Mouse (Mus musculus): ENCODE results near the gene Fbxw7. TPM values are rescaled to one million over a fixed set of nuclear protein-coding genes. Genes with fewer than 3 reads are reported as not detected.

Fbxw7 gene
- 3.3 and 4.1 TPM in 2 replicates for polyA plus RNA-seq (2012; rRNA removed)

DNA sequence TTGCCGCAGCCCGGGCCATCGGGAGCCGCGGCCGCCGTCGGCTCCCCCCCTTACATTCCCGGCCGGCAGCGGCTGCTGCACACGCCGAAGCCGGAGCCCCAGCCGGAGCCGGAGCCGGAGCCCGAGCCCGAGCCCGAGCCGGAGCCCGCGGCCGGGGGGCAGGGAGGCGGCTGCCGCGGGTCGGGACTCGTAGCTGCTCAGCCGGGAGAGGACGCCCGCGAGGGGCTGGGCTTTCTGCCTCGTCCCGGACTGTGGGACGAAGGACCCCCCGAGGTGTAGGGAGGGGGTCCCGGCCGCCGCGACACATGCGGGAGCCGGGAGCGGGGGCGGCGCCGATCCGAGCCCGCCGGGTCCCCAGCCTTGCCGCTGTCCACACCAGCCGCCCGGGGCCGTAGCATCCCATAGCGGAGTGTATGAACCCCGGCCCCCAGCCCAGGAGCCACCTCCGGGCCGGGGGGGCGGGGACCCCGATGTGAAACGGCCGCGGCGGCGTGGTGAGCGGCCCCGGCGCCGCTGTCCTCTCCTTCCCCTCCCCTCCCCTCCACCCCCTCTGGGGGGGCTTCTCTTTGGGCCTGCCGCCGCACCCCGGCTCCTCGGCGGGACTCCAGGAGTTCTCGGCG lies at the start of gene Fbxw7:
Gene Fbxw7 (plus strand): TSS at position 507 of the 620 bp plus-strand sequence.
- Histone ChIP-seq H3K4me1 (ENCODE audit: control insufficient read depth, insufficient read depth, low read length) (no peaks in the 10 kb centered on the region; the same call in 1 of the 2 replicates), H3K4me3 (ENCODE audit: insufficient read depth, low read depth, low read length) (peak within 1 kb of the TSS; percentile 83), H3K27me3 (replicated peaks; ENCODE audit: control insufficient read depth, insufficient read depth, low read length) (no peaks in the 10 kb centered on the region), H3K36me3 (ENCODE audit: control insufficient read depth, insufficient read depth, low read length) (no peaks in the 10 kb centered on the region), H3K27ac (ENCODE audit: insufficient read depth, low read depth, low read length) (peak within 1 kb of the TSS; percentile 70)
- WGBS: under 1% methylated on average over 75 of the region's 76 CpGs
- TF ChIP-seq CTCF (conservative IDR thresholded peaks at IDR 0.05; ENCODE audit: insufficient read depth, insufficient read length, low read depth, low read length): no peak
- TF ChIP-seq POLR2A (IDR thresholded peaks at IDR 0.05; ENCODE audit: low read depth, low read length): no peak
- DNase-seq: peak; percentile 4

DNA sequence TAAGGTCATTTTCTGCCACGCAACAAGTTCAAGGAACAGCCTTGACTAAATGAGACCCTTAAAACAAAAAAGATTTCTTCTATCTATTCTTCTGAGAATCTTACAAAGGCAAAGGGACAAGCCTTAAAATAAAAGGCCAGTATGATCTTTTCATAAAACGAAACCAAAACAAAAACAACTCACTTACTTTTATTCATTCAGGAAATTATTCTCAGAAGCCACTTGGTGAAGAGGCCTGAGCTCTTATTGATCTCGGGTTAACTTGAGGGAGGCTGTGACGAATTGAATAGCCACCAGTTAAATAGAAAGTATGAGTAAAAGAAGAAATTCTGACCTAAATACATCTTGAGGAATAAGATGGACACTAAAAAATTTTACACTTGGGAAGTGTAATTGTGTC lies 46.1 kb upstream of the Fbxw7 start:
- DNase-seq: no peak
- WGBS: 96% methylated on average over 4 of the region's 4 CpGs
- TF ChIP-seq POLR2A (IDR thresholded peaks at IDR 0.05; ENCODE audit: low read depth, low read length) (no peak), CTCF (conservative IDR thresholded peaks at IDR 0.05; ENCODE audit: insufficient read depth, insufficient read length, low read depth, low read length) (no peak)
- no peak overlapping the region for H3K27ac ChIP-seq (ENCODE audit: insufficient read depth, low read depth, low read length)
- no peaks in the 10 kb centered on the region for H3K36me3 ChIP-seq (ENCODE audit: control insufficient read depth, insufficient read depth, low read length)
- no peak overlapping the region for H3K4me3 ChIP-seq (ENCODE audit: insufficient read depth, low read depth, low read length)
- H3K4me1 ChIP-seq (ENCODE audit: control insufficient read depth, insufficient read depth, low read length): no peaks in the 10 kb centered on the region
- no peaks in the 10 kb centered on the region for H3K27me3 ChIP-seq (replicated peaks; ENCODE audit: control insufficient read depth, insufficient read depth, low read length)

DNA sequence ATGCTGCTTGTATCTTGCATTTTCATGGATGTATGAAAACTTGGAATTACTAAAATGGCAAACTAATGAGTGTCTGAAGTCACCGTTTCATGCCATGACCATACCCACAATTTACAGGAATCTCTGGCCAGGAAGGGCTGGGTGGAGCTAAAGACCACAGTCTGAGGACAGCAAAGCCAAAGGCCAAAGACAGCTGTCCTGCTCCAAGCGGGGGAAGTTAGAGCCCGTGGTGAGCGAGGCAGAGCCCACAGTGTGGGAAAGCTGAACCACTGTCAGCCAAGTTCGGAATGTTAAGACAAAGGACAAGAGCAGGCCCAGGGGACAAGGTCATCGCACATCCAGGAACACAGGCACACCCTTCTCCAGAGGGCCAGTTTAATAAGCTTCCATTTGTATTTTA lies 45.7 kb upstream of the Fbxw7 start:
- Histone ChIP-seq H3K36me3 (ENCODE audit: control insufficient read depth, insufficient read depth, low read length) (no peaks in the 10 kb centered on the region), H3K4me1 (ENCODE audit: control insufficient read depth, insufficient read depth, low read length) (no peaks in the 10 kb centered on the region), H3K4me3 (ENCODE audit: insufficient read depth, low read depth, low read length) (no peak overlapping the region), H3K27me3 (replicated peaks; ENCODE audit: control insufficient read depth, insufficient read depth, low read length) (no peaks in the 10 kb centered on the region), H3K27ac (ENCODE audit: insufficient read depth, low read depth, low read length) (no peak overlapping the region)
- TF ChIP-seq POLR2A (IDR thresholded peaks at IDR 0.05; ENCODE audit: low read depth, low read length): no peak
- TF ChIP-seq CTCF (conservative IDR thresholded peaks at IDR 0.05; ENCODE audit: insufficient read depth, insufficient read length, low read depth, low read length): no peak
- no peak for DNase-seq
- 71% methylated on average over 6 of the region's 6 CpGs for WGBS

DNA sequence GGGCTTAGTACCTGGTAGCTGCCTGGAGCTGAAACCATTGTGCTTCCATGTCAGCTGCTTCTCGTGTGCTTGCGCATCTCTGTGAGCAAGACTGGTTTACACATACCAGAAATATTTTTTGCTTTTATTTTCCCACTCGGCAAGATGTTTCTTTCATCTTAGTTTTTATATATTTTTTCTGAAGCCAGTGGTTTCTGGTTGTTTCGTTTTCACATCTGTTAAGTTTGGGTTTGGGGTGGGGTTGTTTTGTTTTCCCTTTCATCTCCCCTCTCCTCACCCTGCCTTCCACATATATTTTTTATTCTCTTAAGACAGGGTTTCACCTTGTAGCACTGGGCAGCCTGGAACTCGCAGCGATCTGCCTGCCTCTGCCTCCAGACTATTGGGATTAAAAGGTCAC lies 44.5 kb upstream of the Fbxw7 start:
- no peaks in the 10 kb centered on the region for H3K27me3 ChIP-seq (replicated peaks; ENCODE audit: control insufficient read depth, insufficient read depth, low read length)
- H3K4me3 ChIP-seq (ENCODE audit: insufficient read depth, low read depth, low read length): no peak overlapping the region
- H3K27ac ChIP-seq (ENCODE audit: insufficient read depth, low read depth, low read length): no peak overlapping the region
- H3K36me3 ChIP-seq (ENCODE audit: control insufficient read depth, insufficient read depth, low read length): no peaks in the 10 kb centered on the region
- 93% methylated on average over 6 of the region's 6 CpGs for WGBS
- no peak for DNase-seq
- H3K4me1 ChIP-seq (ENCODE audit: control insufficient read depth, insufficient read depth, low read length): peaks cover 2% of the 10 kb centered on the region; the same call in 1 of the 2 replicates
- TF ChIP-seq CTCF (conservative IDR thresholded peaks at IDR 0.05; ENCODE audit: insufficient read depth, insufficient read length, low read depth, low read length): no peak
- TF ChIP-seq POLR2A (IDR thresholded peaks at IDR 0.05; ENCODE audit: low read depth, low read length): no peak

DNA sequence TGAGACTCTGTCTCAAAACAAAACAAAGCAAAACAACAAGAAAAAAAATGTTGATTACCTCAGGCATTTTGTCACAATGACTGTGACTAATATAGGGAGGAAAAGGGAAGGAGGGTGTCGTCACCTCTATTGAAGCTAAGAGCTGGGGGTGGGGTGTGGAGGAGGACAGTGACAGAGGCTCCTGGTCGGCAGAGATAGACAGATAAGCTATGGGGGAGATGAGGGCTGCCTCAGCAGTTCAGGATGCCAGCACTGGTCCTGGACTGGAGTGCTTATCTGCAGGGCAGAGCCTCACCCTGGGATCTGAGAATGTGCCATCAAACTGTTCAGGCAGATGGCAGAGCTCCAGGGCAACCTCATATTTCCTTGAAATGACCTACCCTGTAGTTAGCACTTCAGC lies 43.1 kb upstream of the Fbxw7 start:
- TF ChIP-seq CTCF (conservative IDR thresholded peaks at IDR 0.05; ENCODE audit: insufficient read depth, insufficient read length, low read depth, low read length) (no peak), POLR2A (IDR thresholded peaks at IDR 0.05; ENCODE audit: low read depth, low read length) (no peak)
- H3K36me3 ChIP-seq (ENCODE audit: control insufficient read depth, insufficient read depth, low read length): no peaks in the 10 kb centered on the region
- no peaks in the 10 kb centered on the region for H3K27me3 ChIP-seq (replicated peaks; ENCODE audit: control insufficient read depth, insufficient read depth, low read length)
- WGBS: 40% methylated on average over 2 of the region's 2 CpGs
- peaks cover 2% of the 10 kb centered on the region; the same call in 1 of the 2 replicates for H3K4me1 ChIP-seq (ENCODE audit: control insufficient read depth, insufficient read depth, low read length)
- H3K4me3 ChIP-seq (ENCODE audit: insufficient read depth, low read depth, low read length): no peak overlapping the region
- no peak for DNase-seq
- no peak overlapping the region for H3K27ac ChIP-seq (ENCODE audit: insufficient read depth, low read depth, low read length)

DNA sequence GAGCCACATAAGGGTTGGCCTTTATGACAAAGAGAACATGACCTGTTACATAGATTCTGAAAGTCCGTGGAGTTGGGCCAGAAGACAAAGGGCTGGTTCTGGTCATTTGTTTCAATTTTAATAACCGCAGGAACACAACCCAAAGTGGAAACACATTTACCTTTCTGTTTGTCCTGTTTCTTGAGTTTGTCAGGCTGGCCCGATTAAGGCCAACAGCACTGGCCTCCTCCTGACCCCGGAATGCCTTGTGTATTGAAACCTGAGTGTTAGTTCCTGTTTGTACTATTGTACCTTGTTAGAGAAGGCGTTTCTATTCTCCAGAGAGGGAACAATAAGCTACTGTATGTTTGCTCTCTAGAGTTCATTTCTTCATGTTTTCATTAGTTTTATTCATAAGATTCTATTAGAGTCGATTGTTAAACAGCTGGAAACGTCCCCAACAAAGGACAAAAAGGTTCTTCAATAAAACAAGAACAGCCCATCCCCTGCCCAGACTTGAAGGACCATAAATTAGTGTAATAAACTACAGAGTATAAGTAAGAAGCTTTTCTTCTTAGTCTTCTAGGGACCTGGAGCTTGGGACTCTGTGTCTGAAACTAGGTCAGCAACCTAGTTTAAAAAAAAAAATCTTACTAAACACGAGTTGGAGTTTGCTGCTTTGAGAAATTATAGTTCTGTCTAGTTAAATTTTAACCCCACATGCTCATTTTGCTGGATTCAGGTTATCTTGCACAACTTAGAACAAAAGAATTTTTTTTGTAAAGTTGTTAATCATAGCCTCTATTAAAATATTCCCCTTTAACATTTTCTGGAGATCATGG lies 40.6 kb upstream of the Fbxw7 start:
- WGBS: 28% methylated on average over 8 of the region's 8 CpGs
- H3K27ac ChIP-seq (ENCODE audit: insufficient read depth, low read depth, low read length): no peak overlapping the region
- no peaks in the 10 kb centered on the region for H3K27me3 ChIP-seq (replicated peaks; ENCODE audit: control insufficient read depth, insufficient read depth, low read length)
- H3K4me3 ChIP-seq (ENCODE audit: insufficient read depth, low read depth, low read length): no peak overlapping the region
- H3K36me3 ChIP-seq (ENCODE audit: control insufficient read depth, insufficient read depth, low read length): no peaks in the 10 kb centered on the region
- TF ChIP-seq CTCF (conservative IDR thresholded peaks at IDR 0.05; ENCODE audit: insufficient read depth, insufficient read length, low read depth, low read length) (no peak), POLR2A (IDR thresholded peaks at IDR 0.05; ENCODE audit: low read depth, low read length) (no peak)
- H3K4me1 ChIP-seq (ENCODE audit: control insufficient read depth, insufficient read depth, low read length): peaks cover 2% of the 10 kb centered on the region; the same call in 1 of the 2 replicates
- DNase-seq: peak; percentile 29

DNA sequence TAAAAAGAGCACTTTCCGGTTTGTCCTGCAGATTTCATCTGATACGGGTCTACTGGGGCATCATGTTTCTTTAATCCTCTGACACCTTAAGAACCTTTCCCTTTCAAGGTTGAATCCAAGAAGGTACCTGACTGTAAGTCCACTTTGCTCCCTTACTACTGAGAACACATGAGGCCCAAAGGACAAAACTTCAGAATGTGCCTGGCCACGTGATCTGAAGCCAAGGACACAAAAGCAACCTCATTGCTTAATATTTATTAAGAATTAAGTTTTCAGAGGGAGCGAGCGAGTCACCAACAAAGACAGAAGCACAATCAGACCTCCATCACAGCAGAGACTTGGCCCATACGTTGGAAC lies 40.0 kb upstream of the Fbxw7 start:
- TF ChIP-seq POLR2A (IDR thresholded peaks at IDR 0.05; ENCODE audit: low read depth, low read length) (no peak), CTCF (conservative IDR thresholded peaks at IDR 0.05; ENCODE audit: insufficient read depth, insufficient read length, low read depth, low read length) (no peak)
- H3K4me3 ChIP-seq (ENCODE audit: insufficient read depth, low read depth, low read length): no peak overlapping the region
- WGBS: 63% methylated on average over 6 of the region's 6 CpGs
- no peaks in the 10 kb centered on the region for H3K36me3 ChIP-seq (ENCODE audit: control insufficient read depth, insufficient read depth, low read length)
- H3K27me3 ChIP-seq (replicated peaks; ENCODE audit: control insufficient read depth, insufficient read depth, low read length): no peaks in the 10 kb centered on the region
- H3K27ac ChIP-seq (ENCODE audit: insufficient read depth, low read depth, low read length): no peak overlapping the region
- H3K4me1 ChIP-seq (ENCODE audit: control insufficient read depth, insufficient read depth, low read length): peaks cover 2% of the 10 kb centered on the region; the same call in 1 of the 2 replicates
- DNase-seq: peak; percentile 50

Measured in kidney, adult 2 months (tissue).